26 mouse cellular contexts compared by ENCODE assay signal in genomic region chr10:117644828-117645227, GRCm38 (mm10). TPM values are rescaled to one million over a fixed set of nuclear protein-coding genes. Genes with fewer than 3 reads are reported as not detected.
DNase-seq lines count a peak whose midpoint lies in the region; ATAC-seq and TF ChIP-seq lines count a peak whose summit lies in the region.
"Had no signal": no experiment of that assay in that cellular context is flagged by ENCODE, and none has a peak within 500 bp of the region (broad histone marks: within the 10 kb centered on the region; RNA-seq: fewer than 3 reads in every experiment).

No protein-coding gene starts in this region.

- no peaks in the 10 kb centered on the region for H3K27me3 ChIP-seq in intestine, embryonic 16.5 days (replicated peaks; ENCODE audit: control insufficient read depth, insufficient read depth, low read length)
- H3K27me3 ChIP-seq in limb, embryonic 11.5 days (ENCODE audit: control insufficient read depth, insufficient read depth, low read length), result no peaks in the 10 kb centered on the region
- H3K27me3 ChIP-seq in small intestine, adult 2 months (ENCODE audit: control insufficient read depth, insufficient read depth, low read length), result no peaks in the 10 kb centered on the region
- H3K27me3 ChIP-seq in heart, embryonic 10.5 days (ENCODE audit: insufficient read depth, poor library complexity, severe bottlenecking), result no peaks in the 10 kb centered on the region
- H3K27me3 ChIP-seq: heart, embryonic 12.5 days; heart, embryonic 15.5 days had no signal

- H3K27ac ChIP-seq in intestine, embryonic 16.5 days (ENCODE audit: low read length), result peak overlapping the region; percentile 65
- H3K27ac ChIP-seq in limb, embryonic 11.5 days (replicated peaks; ENCODE audit: low read depth, low read length), result peak overlapping the region; percentile 22; the same call in 1 of the 2 replicates
- H3K27ac ChIP-seq in small intestine, adult 2 months (ENCODE audit: insufficient read depth, low read depth, low read length), result peak overlapping the region; percentile 23; the same call in 1 of the 2 replicates
- H3K27ac ChIP-seq in heart, embryonic 10.5 days, result no peak overlapping the region
- H3K27ac ChIP-seq: forebrain, embryonic 10.5 days; forebrain, embryonic 13.5 days; gastrocnemius, adult 2 months; heart, embryonic 15.5 days; hindbrain, embryonic 10.5 days; hindbrain, embryonic 13.5 days had no signal

- TF ChIP-seq CTCF in small intestine, adult 2 months (IDR thresholded peaks at IDR 0.05; ENCODE audit: extremely low read depth, insufficient read length, insufficient replicate concordance, low read depth, low read length), result no peak

- ATAC-seq in intestine, embryonic 16.5 days, result no peak
- ATAC-seq in limb, embryonic 11.5 days (ENCODE audit: insufficient number of reproducible peaks, low FRiP score, low TSS enrichment, low read depth), result no peak
- ATAC-seq: forebrain, embryonic 13.5 days; forebrain, embryonic 16.5 days; hindbrain, embryonic 16.5 days had no signal

- H3K9me3 ChIP-seq in intestine, embryonic 16.5 days (ENCODE audit: control insufficient read depth, low read length), result no peaks in the 10 kb centered on the region
- H3K9me3 ChIP-seq in limb, embryonic 11.5 days (ENCODE audit: control insufficient read depth, low read length), result no peaks in the 10 kb centered on the region
- no peaks in the 10 kb centered on the region for H3K9me3 ChIP-seq in heart, embryonic 10.5 days
- H3K9me3 ChIP-seq: forebrain, embryonic 10.5 days; forebrain, embryonic 13.5 days; heart, embryonic 12.5 days; heart, embryonic 15.5 days; hindbrain, embryonic 10.5 days; hindbrain, embryonic 13.5 days had no signal

- no peak for TF ChIP-seq POLR2A in small intestine, adult 2 months (IDR thresholded peaks at IDR 0.05; ENCODE audit: low read depth, low read length)

- peak; percentile 92 for DNase-seq in 3T3-L1 (ENCODE audit: low read depth, low spot score)
- no peak for DNase-seq in limb, embryonic 11.5 days (ENCODE audit: low spot score)
- DNase-seq in cerebellum, postnatal 36 days, result no peak
- no peak for DNase-seq in embryo, embryonic 11 days
- DNase-seq in heart, embryonic 10.5 days (ENCODE audit: low spot score), result no peak
- DNase-seq: adrenal gland, postnatal 10 days; B cell, adult 2 months; cerebellum, adult 11 months; cerebellum, adult 2 months; cerebellum, adult 9-11 months; cerebellum, postnatal 25 days; gastrocnemius, adult 2 months; gastrocnemius, postnatal 14 days; heart, adult 11 months; heart, postnatal 10 days; heart, postnatal 36 days had no signal

- 75% methylated on average over 11 of the region's 11 CpGs for WGBS in intestine, embryonic 16.5 days
- WGBS in limb, embryonic 11.5 days, result 86% methylated on average over 11 of the region's 11 CpGs
- WGBS in small intestine, adult 2 months, result 83% methylated on average over 11 of the region's 11 CpGs
- WGBS in heart, embryonic 10.5 days, result 89% methylated on average over 11 of the region's 11 CpGs

- no peak overlapping the region for H3K4me2 ChIP-seq in intestine, embryonic 16.5 days (ENCODE audit: low read depth, low read length)
- no peak overlapping the region for H3K4me2 ChIP-seq in limb, embryonic 11.5 days (ENCODE audit: low read depth, severe bottlenecking)
- H3K4me2 ChIP-seq: forebrain, embryonic 13.5 days; heart, embryonic 12.5 days; heart, embryonic 15.5 days; hindbrain, embryonic 13.5 days had no signal

- H3K4me1 ChIP-seq in intestine, embryonic 16.5 days (ENCODE audit: control insufficient read depth, insufficient read depth, low read length), result peaks cover 11% of the 10 kb centered on the region
- peaks cover 14% of the 10 kb centered on the region for H3K4me1 ChIP-seq in limb, embryonic 11.5 days (ENCODE audit: control insufficient read depth, insufficient read depth, low read length)
- H3K4me1 ChIP-seq in small intestine, adult 2 months (ENCODE audit: control insufficient read depth, insufficient read depth, insufficient read length, low read length), result peaks cover 11% of the 10 kb centered on the region
- H3K4me1 ChIP-seq in heart, embryonic 10.5 days, result peaks cover 10% of the 10 kb centered on the region

- H3K4me3 ChIP-seq in intestine, embryonic 16.5 days (ENCODE audit: low read length), result no peak overlapping the region
- no peak overlapping the region for H3K4me3 ChIP-seq in limb, embryonic 11.5 days (ENCODE audit: low read depth, low read length)
- H3K4me3 ChIP-seq in small intestine, adult 2 months (ENCODE audit: low read depth, low read length), result no peak overlapping the region
- H3K4me3 ChIP-seq in heart, embryonic 10.5 days, result no peak overlapping the region
- H3K4me3 ChIP-seq: forebrain, embryonic 10.5 days; forebrain, embryonic 13.5 days; gastrocnemius, adult 2 months; heart, embryonic 12.5 days; heart, embryonic 15.5 days; hindbrain, embryonic 10.5 days; hindbrain, embryonic 13.5 days had no signal

- H3K36me3 ChIP-seq in intestine, embryonic 16.5 days (ENCODE audit: control insufficient read depth, insufficient read depth, low read length), result no peaks in the 10 kb centered on the region
- H3K36me3 ChIP-seq in limb, embryonic 11.5 days (ENCODE audit: control insufficient read depth, insufficient read depth, low read length), result no peaks in the 10 kb centered on the region
- no peaks in the 10 kb centered on the region for H3K36me3 ChIP-seq in small intestine, adult 2 months (ENCODE audit: control insufficient read depth, insufficient read depth, low read length)
- no peaks in the 10 kb centered on the region for H3K36me3 ChIP-seq in heart, embryonic 10.5 days
- H3K36me3 ChIP-seq: forebrain, embryonic 10.5 days; heart, embryonic 12.5 days; heart, embryonic 15.5 days; hindbrain, embryonic 10.5 days; hindbrain, embryonic 13.5 days had no signal

- no peak overlapping the region for H3K9ac ChIP-seq in intestine, embryonic 16.5 days (ENCODE audit: low read depth, low read length)
- no peak overlapping the region for H3K9ac ChIP-seq in limb, embryonic 11.5 days (ENCODE audit: low read length)
- H3K9ac ChIP-seq: forebrain, embryonic 13.5 days; heart, embryonic 12.5 days; heart, embryonic 15.5 days; hindbrain, embryonic 13.5 days had no signal

RNA-seq across cellular contexts. Expression of gene Cpm, which starts 15.5 kb away (rescaled TPM):
- polyA plus RNA-seq in intestine, embryonic 16.5 days (2015; fragmentation: Nextera tagmentation; extraction: Ambion mirVana), result 47.7 and 51.8 TPM in 2 replicates
- polyA plus RNA-seq in limb, embryonic 11.5 days (2014; fragmentation: Nextera tagmentation; extraction: Ambion mirVana), result 38.3 and 45.1 TPM in 2 replicates
- 3.1 and 13.8 TPM in 2 replicates for polyA plus RNA-seq in small intestine, adult 2 months (2012; rRNA removed)
- 5.1 and 28.3 TPM in 2 replicates for polyA plus RNA-seq in heart, embryonic 10.5 days (2016; fragmentation: Nextera tagmentation; extraction: Ambion mirVana)
